Mouse (Mus musculus): ENCODE data around the gene Itga8.

Gene Itga8

DNA sequence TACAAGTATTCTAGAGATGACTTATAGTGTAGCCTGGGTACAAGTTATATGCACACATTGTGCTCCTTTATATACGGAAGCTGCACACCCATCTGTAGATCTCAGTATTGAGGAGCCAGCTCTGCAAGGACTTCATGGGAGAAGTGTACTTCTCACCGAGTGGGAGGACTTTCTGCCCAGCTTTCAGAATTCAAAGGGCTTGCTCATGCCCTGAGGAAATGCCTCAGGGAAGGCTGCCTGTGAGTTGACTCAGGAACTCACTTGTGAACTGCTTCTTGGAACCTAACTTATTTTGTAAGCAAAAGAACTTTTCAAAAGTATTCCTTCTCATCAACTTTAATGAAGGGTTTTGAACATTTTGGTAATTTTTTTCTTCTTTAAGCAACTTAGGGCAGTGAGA lies 210.7 kb downstream of the Itga8 start:
- DNase-seq (ENCODE audit: low read depth, low spot score), result no peak

DNA sequence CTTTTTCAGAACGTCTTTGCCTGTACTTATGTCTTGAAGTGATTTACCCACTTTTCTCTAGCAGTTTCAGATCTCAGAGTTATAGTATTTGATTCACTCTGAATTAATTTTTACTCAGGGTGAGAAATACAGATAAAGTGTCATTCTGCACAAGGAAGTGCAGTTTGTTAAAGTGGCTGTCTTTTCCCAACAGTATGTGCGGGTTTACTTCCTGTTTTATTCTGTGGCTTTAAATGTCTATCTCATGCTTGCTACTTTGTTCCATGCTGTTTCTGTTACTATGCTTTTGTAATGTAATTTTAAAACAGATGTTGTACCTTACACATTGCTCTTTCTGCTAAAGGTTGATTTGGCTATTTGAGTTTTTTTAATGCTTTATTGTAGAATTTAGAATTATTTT lies 216.2 kb downstream of the Itga8 start:
- DNase-seq (ENCODE audit: low read depth, low spot score), result no peak

DNA sequence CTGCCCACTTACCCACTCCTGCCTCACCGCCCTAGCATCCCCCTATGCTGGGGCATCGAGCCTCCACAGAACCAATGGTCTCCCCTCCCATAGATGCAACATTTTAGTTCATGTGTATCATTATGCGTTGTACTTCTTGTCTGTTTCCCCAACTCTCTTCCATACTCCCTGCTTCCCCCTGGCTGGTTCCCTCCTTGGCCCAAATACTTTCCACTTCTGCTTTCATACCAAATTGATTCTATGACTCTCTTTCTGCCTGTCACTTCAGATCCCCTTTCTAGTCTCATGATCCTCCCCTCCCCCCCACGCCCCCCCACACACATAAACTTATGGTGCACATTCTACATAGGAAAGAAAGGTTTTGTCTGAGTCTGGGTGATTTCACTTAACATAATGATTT lies 217.4 kb downstream of the Itga8 start:
- DNase-seq (ENCODE audit: low read depth, low spot score), result no peak

- DNase-seq (ENCODE audit: low read depth, low spot score), result no peak
Measured at GRCm38 (mm10) chr2:12077266-12077891, 224.3 kb downstream of the Itga8 start.

DNA sequence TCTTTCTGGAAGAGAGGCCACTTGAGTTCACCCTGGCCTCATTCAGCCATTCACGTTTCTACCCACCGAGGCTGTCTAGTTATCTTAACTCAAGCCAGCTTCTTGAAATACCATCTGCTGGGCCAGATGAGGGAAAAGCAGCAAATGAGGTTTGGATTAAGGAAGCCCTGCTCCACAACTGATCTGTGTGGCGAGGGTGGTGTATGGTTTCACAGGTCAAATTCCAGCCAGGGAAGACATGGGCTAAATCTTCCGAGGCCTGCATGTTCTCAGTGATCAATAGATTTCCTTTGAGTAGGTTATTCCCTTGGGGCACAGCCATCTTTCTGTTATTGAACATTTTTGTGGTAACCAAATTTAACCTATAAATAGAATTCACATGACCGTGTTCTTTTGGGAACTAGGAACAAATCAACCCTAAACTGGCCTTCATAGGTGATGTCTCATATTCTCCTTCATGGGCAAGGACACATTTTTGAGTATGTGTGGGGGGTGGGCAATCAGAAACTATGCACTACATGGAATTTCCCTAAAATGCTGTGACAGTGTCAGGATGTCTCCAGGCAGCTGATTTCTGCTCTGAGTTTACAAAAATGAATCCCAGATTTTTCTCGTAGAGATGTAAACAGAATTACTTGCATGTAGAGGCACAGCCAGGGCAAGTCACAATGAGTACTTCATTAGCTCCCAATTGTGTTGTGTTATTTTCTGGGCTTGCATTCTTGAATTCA lies 235.9 kb downstream of the Itga8 start:
- no peak for DNase-seq (ENCODE audit: low read depth, low spot score)

GRCm38 (mm10) chr2:12060034-12060723 lies 241.5 kb downstream of the Itga8 start:
- no peak for DNase-seq (ENCODE audit: low read depth, low spot score)

Data from CD4-positive, CD25-positive, alpha-beta regulatory T cell, adult 2 months (primary cell).